Mouse (Mus musculus): ENCODE data around the gene Kcnd2. TPM values are rescaled to one million over a fixed set of nuclear protein-coding genes. Genes with fewer than 3 reads are reported as not detected.

Kcnd2 gene
- polyA plus RNA-seq, 1 experiment from 2014 or later, result not detected

- no peak overlapping the region for H3K9ac ChIP-seq (replicated peaks)
- DNase-seq (no peak), ATAC-seq (no peak)
- TF ChIP-seq CTCF (IDR thresholded peaks at IDR 0.05; ENCODE audit: low read depth), result no peak
- TF ChIP-seq EP300 (IDR thresholded peaks at IDR 0.05; ENCODE audit: low read depth), result no peak
- H3K27me3 ChIP-seq (ENCODE audit: insufficient read depth, low read length), result no peaks in the 10 kb centered on the region
- H3K4me2 ChIP-seq (ENCODE audit: low read depth, low read length), result no peak overlapping the region
- no peaks in the 10 kb centered on the region for H3K4me1 ChIP-seq (ENCODE audit: insufficient read depth)
- WGBS (ENCODE audit: insufficient replicate concordance), result 75% methylated on average over 7 of the region's 7 CpGs
- H3K4me3 ChIP-seq (ENCODE audit: low read depth, low read length), result no peak overlapping the region
- H3K36me3 ChIP-seq (replicated peaks; ENCODE audit: insufficient read depth, low read length), result no peaks in the 10 kb centered on the region
- no peak overlapping the region for H3K27ac ChIP-seq (ENCODE audit: low read depth)
- no peaks in the 10 kb centered on the region for H3K9me3 ChIP-seq (ENCODE audit: low read length)
These were observed 394.2 kb downstream of the Kcnd2 start for GRCm38 (mm10) chr6:21609381-21610059.

- DNase-seq, result no peak
- no peaks in the 10 kb centered on the region for H3K4me1 ChIP-seq (ENCODE audit: insufficient read depth)
- no peaks in the 10 kb centered on the region for H3K9me3 ChIP-seq (ENCODE audit: low read length)
- WGBS (ENCODE audit: insufficient replicate concordance), result 78% methylated on average over 4 of the region's 4 CpGs
- no peaks in the 10 kb centered on the region for H3K36me3 ChIP-seq (replicated peaks; ENCODE audit: insufficient read depth, low read length)
- no peaks in the 10 kb centered on the region for H3K27me3 ChIP-seq (ENCODE audit: insufficient read depth, low read length)
- H3K9ac ChIP-seq (replicated peaks), result no peak overlapping the region
- no peak for ATAC-seq
- no peak overlapping the region for H3K4me2 ChIP-seq (ENCODE audit: low read depth, low read length)
- no peak overlapping the region for H3K4me3 ChIP-seq (ENCODE audit: low read depth, low read length)
- no peak for TF ChIP-seq CTCF (IDR thresholded peaks at IDR 0.05; ENCODE audit: low read depth)
- no peak for TF ChIP-seq EP300 (IDR thresholded peaks at IDR 0.05; ENCODE audit: low read depth)
- H3K27ac ChIP-seq (ENCODE audit: low read depth), result no peak overlapping the region
These were observed 414.7 kb downstream of the Kcnd2 start for GRCm38 (mm10) chr6:21629989-21630388.

DNA sequence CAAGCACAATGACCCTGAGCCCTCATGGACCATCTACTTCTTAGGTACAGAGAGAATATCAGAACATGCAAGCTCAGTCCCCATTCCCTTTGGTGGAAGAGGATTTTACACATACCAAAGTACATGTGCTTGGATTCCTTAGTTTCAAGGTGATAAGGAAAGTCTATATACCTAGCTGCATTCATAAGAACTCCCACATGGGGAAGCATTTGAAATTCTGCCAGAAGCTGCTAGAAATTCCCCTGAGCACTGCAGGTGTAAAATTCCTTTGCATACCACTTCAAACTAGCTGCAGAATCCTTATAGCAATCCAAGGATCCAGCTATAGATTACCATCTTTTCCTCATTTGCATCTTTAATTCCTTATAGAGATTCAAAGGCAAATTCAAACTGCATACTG, 440.4 kb downstream of the Kcnd2 start:
- H3K27me3 ChIP-seq (ENCODE audit: insufficient read depth, low read length), result no peaks in the 10 kb centered on the region
- ATAC-seq (no peak), DNase-seq (no peak)
- H3K4me3 ChIP-seq (ENCODE audit: low read depth, low read length), result no peak overlapping the region
- TF ChIP-seq EP300 (IDR thresholded peaks at IDR 0.05; ENCODE audit: low read depth), result no peak
- no peak for TF ChIP-seq CTCF (IDR thresholded peaks at IDR 0.05; ENCODE audit: low read depth)
- no peaks in the 10 kb centered on the region for H3K36me3 ChIP-seq (replicated peaks; ENCODE audit: insufficient read depth, low read length)
- no peak overlapping the region for H3K27ac ChIP-seq (ENCODE audit: low read depth)
- H3K9ac ChIP-seq (replicated peaks), result no peak overlapping the region
- no peaks in the 10 kb centered on the region for H3K4me1 ChIP-seq (ENCODE audit: insufficient read depth)
- H3K4me2 ChIP-seq (ENCODE audit: low read depth, low read length), result no peak overlapping the region
- H3K9me3 ChIP-seq (ENCODE audit: low read length), result no peaks in the 10 kb centered on the region

GRCm38 (mm10) chr6:21664135-21664534, 448.8 kb downstream of the Kcnd2 start:
- no peak overlapping the region for H3K4me2 ChIP-seq (ENCODE audit: low read depth, low read length)
- no peak overlapping the region for H3K9ac ChIP-seq (replicated peaks)
- no peak for ATAC-seq
- no peaks in the 10 kb centered on the region for H3K27me3 ChIP-seq (ENCODE audit: insufficient read depth, low read length)
- WGBS (ENCODE audit: insufficient replicate concordance), result 72% methylated on average over 6 of the region's 6 CpGs
- H3K4me3 ChIP-seq (ENCODE audit: low read depth, low read length), result no peak overlapping the region
- no peaks in the 10 kb centered on the region for H3K4me1 ChIP-seq (ENCODE audit: insufficient read depth)
- H3K9me3 ChIP-seq (ENCODE audit: low read length), result no peaks in the 10 kb centered on the region
- H3K27ac ChIP-seq (ENCODE audit: low read depth), result no peak overlapping the region
- TF ChIP-seq EP300 (IDR thresholded peaks at IDR 0.05; ENCODE audit: low read depth) (no peak), CTCF (IDR thresholded peaks at IDR 0.05; ENCODE audit: low read depth) (no peak)
- no peaks in the 10 kb centered on the region for H3K36me3 ChIP-seq (replicated peaks; ENCODE audit: insufficient read depth, low read length)
- no peak for DNase-seq

DNA sequence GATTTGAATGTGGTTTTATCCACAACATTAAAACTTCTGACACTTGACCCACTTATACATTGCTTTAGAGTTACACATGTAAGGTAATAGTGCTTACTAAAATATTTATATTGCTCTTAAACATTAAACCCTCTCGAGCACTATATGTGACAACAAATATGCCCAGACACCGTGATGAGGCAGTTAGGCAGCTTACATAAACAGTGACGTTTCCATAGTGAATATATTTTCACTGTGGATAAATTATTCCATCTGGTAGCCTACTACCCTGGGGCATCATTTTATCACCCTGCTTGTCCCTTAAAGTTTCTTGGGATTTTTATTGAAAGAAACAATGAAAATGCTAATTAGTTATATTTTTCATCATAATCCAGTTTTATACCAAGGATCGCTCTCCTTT, 449.3 kb downstream of the Kcnd2 start:
- Histone ChIP-seq H3K9ac (replicated peaks) (no peak overlapping the region), H3K27me3 (ENCODE audit: insufficient read depth, low read length) (no peaks in the 10 kb centered on the region), H3K4me3 (ENCODE audit: low read depth, low read length) (no peak overlapping the region), H3K4me1 (ENCODE audit: insufficient read depth) (no peaks in the 10 kb centered on the region), H3K4me2 (ENCODE audit: low read depth, low read length) (no peak overlapping the region), H3K36me3 (replicated peaks; ENCODE audit: insufficient read depth, low read length) (no peaks in the 10 kb centered on the region), H3K9me3 (ENCODE audit: low read length) (no peaks in the 10 kb centered on the region), H3K27ac (ENCODE audit: low read depth) (no peak overlapping the region)
- no peak for TF ChIP-seq EP300 (IDR thresholded peaks at IDR 0.05; ENCODE audit: low read depth)
- no peak for TF ChIP-seq CTCF (IDR thresholded peaks at IDR 0.05; ENCODE audit: low read depth)
- no peak for DNase-seq
- 76% methylated on average over 4 of the region's 4 CpGs for WGBS (ENCODE audit: insufficient replicate concordance)
- no peak for ATAC-seq

GRCm38 (mm10) chr6:21684252-21684651, 468.9 kb downstream of the Kcnd2 start:
- Histone ChIP-seq H3K9me3 (ENCODE audit: low read length) (no peaks in the 10 kb centered on the region), H3K4me2 (ENCODE audit: low read depth, low read length) (no peak overlapping the region), H3K9ac (replicated peaks) (no peak overlapping the region), H3K4me1 (ENCODE audit: insufficient read depth) (no peaks in the 10 kb centered on the region), H3K27me3 (ENCODE audit: insufficient read depth, low read length) (no peaks in the 10 kb centered on the region), H3K4me3 (ENCODE audit: low read depth, low read length) (no peak overlapping the region), H3K36me3 (replicated peaks; ENCODE audit: insufficient read depth, low read length) (no peaks in the 10 kb centered on the region), H3K27ac (ENCODE audit: low read depth) (no peak overlapping the region)
- ATAC-seq, result no peak
- no peak for DNase-seq
- no peak for TF ChIP-seq CTCF (IDR thresholded peaks at IDR 0.05; ENCODE audit: low read depth)
- TF ChIP-seq EP300 (IDR thresholded peaks at IDR 0.05; ENCODE audit: low read depth), result no peak
- 67% methylated on average over 6 of the region's 6 CpGs for WGBS (ENCODE audit: insufficient replicate concordance)

DNA sequence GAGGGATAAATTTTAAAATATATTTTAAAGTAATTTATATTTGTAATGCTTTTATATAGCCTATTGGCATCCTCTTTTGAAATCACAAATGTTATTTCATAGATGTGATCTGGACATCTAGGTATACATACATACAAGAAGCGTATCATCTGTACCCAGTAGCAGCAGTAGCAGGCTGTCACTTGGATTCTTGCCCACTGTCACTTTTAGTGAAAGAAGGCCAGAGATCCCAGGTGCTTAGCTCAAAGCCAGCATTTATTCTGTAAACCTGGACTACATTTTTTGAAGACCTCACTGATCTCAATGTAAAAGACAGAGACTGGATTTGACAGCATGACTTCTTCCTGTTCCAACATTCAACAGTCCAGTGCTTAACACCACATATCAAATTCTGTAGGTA, 471.1 kb downstream of the Kcnd2 start:
- no peak overlapping the region for H3K4me2 ChIP-seq (ENCODE audit: low read depth, low read length)
- H3K27me3 ChIP-seq (ENCODE audit: insufficient read depth, low read length), result no peaks in the 10 kb centered on the region
- TF ChIP-seq CTCF (IDR thresholded peaks at IDR 0.05; ENCODE audit: low read depth) (no peak), EP300 (IDR thresholded peaks at IDR 0.05; ENCODE audit: low read depth) (no peak)
- H3K36me3 ChIP-seq (replicated peaks; ENCODE audit: insufficient read depth, low read length), result no peaks in the 10 kb centered on the region
- ATAC-seq (no peak), DNase-seq (no peak)
- WGBS (ENCODE audit: insufficient replicate concordance), result 82% methylated on average over 1 of the region's 1 CpGs
- no peaks in the 10 kb centered on the region for H3K4me1 ChIP-seq (ENCODE audit: insufficient read depth)
- no peak overlapping the region for H3K4me3 ChIP-seq (ENCODE audit: low read depth, low read length)
- no peak overlapping the region for H3K27ac ChIP-seq (ENCODE audit: low read depth)
- no peak overlapping the region for H3K9ac ChIP-seq (replicated peaks)
- no peaks in the 10 kb centered on the region for H3K9me3 ChIP-seq (ENCODE audit: low read length)
